Mouse (Mus musculus): Measurements from ENCODE around the gene Ninj2. TPM values are rescaled to one million over a fixed set of nuclear protein-coding genes. Genes with fewer than 3 reads are reported as not detected.

The Ninj2 gene
- 0.94 TPM for polyA plus RNA-seq (2017; shearing (Covaris generic))

GRCm38 (mm10) chr6:120093100-120093499 lies at the start of gene Ninj2:
Ninj2 (plus strand) TSS chr6:120093350.

Other genes starting within 250 kb of the Ninj2 start
- 10.6 TPM for gene Erc1, start 245.2 kb upstream of the Ninj2 start, polyA plus RNA-seq (2017; shearing (Covaris generic))
- gene Rad52, start 190.7 kb upstream of the Ninj2 start, polyA plus RNA-seq (2017; shearing (Covaris generic)): 16.0 TPM
- 152 TPM for gene Wnk1, start 54.7 kb upstream of the Ninj2 start, polyA plus RNA-seq (2017; shearing (Covaris generic))
- not detected for gene D330020A13Rik, start 201.0 kb downstream of the Ninj2 start, polyA plus RNA-seq (2017; shearing (Covaris generic))
- 0.10 TPM for gene B4galnt3, start 201.2 kb downstream of the Ninj2 start, polyA plus RNA-seq (2017; shearing (Covaris generic))

All from effector memory CD4-positive, alpha-beta T cell, adult 5 months (primary cell).